Mouse (Mus musculus) lung, adult 2 months (tissue): ENCODE data around the gene Sorbs2.

Experiments
- CTCF ChIP-seq: fragments of 200-500 bp; IDR thresholded peaks from 2 replicates; pipeline ENCODE4 v1.5.1; 2011; ENCODE audit warnings: mild to moderate bottlenecking, low read length, control low read depth; ENCODE audit not compliant: insufficient read depth
- POLR2A ChIP-seq: fragments of 200-500 bp; IDR thresholded peaks from 2 replicates; pipeline ENCODE4 v1.6.1; 2011; ENCODE audit warnings: low read depth, mild to moderate bottlenecking, control low read depth, low read length, borderline replicate concordance; ENCODE audit errors: extremely low read depth

GRCm38 (mm10) chr8:45591888-45592287 is 84.3 kb downstream of the Sorbs2 start:
- no peak for TF ChIP-seq POLR2A
- TF ChIP-seq CTCF, result no peak
